Mouse (Mus musculus): ENCODE measurements around the gene Nop56. TPM values are rescaled to one million over a fixed set of nuclear protein-coding genes. Genes with fewer than 3 reads are reported as not detected.
A peak's percentile ranks its signal among the peaks of the same experiment; 100 is the strongest.

Gene Nop56
- polyA plus RNA-seq (2012): 6.1 and 6.4 TPM in 2 replicates

- TF ChIP-seq GATA1 (IDR thresholded peaks at IDR 0.05; ENCODE audit: low read length) (no peak), TAL1 (IDR thresholded peaks at IDR 0.05; ENCODE audit: low read length) (no peak)
- Histone ChIP-seq H3K4me3 (replicated peaks) (peak within 1 kb of the TSS; percentile 82), H3K36me3 (ENCODE audit: control insufficient read depth) (peaks cover 42% of the 10 kb centered on the region), H3K27me3 (ENCODE audit: control insufficient read depth) (no peaks in the 10 kb centered on the region), H3K4me1 (ENCODE audit: control insufficient read depth) (peaks cover 45% of the 10 kb centered on the region), H3K9me3 (ENCODE audit: control insufficient read depth, low read length) (no peaks in the 10 kb centered on the region)
Measured at GRCm38 (mm10) chr2:130274149-130274861, at the start of gene Nop56. Gene Nop56, plus strand, starts transcription at chr2:130274430.

- TF ChIP-seq TAL1 (IDR thresholded peaks at IDR 0.05; ENCODE audit: low read length): no peak
- no peak for TF ChIP-seq GATA1 (IDR thresholded peaks at IDR 0.05; ENCODE audit: low read length)
- H3K4me1 ChIP-seq (ENCODE audit: control insufficient read depth): peaks cover 21% of the 10 kb centered on the region
- H3K4me3 ChIP-seq (replicated peaks): no peak overlapping the region
Measured at GRCm38 (mm10) chr2:130246912-130247311, 27.3 kb upstream of the Nop56 start.

GRCm38 (mm10) chr2:130248226-130248625 is 26.0 kb upstream of the Nop56 start:
- Histone ChIP-seq H3K27me3 (ENCODE audit: control insufficient read depth) (no peaks in the 10 kb centered on the region), H3K9me3 (ENCODE audit: control insufficient read depth, low read length) (no peaks in the 10 kb centered on the region), H3K4me3 (replicated peaks) (no peak overlapping the region), H3K36me3 (ENCODE audit: control insufficient read depth) (peaks cover 10% of the 10 kb centered on the region), H3K4me1 (ENCODE audit: control insufficient read depth) (peaks cover 21% of the 10 kb centered on the region)
- no peak for TF ChIP-seq TAL1 (IDR thresholded peaks at IDR 0.05; ENCODE audit: low read length)
- TF ChIP-seq GATA1 (IDR thresholded peaks at IDR 0.05; ENCODE audit: low read length): no peak

More at GRCm38 (mm10) chr2:130246912-130247311, 27.3 kb upstream of the Nop56 start:
- Histone ChIP-seq H3K36me3 (ENCODE audit: control insufficient read depth) (peaks cover 10% of the 10 kb centered on the region), H3K27me3 (ENCODE audit: control insufficient read depth) (no peaks in the 10 kb centered on the region), H3K9me3 (ENCODE audit: control insufficient read depth, low read length) (no peaks in the 10 kb centered on the region)

GRCm38 (mm10) chr2:130256762-130257161 is 17.5 kb upstream of the Nop56 start:
- Histone ChIP-seq H3K4me1 (ENCODE audit: control insufficient read depth) (peaks cover 27% of the 10 kb centered on the region), H3K27me3 (ENCODE audit: control insufficient read depth) (no peaks in the 10 kb centered on the region), H3K36me3 (ENCODE audit: control insufficient read depth) (peaks cover 16% of the 10 kb centered on the region), H3K9me3 (ENCODE audit: control insufficient read depth, low read length) (no peaks in the 10 kb centered on the region), H3K4me3 (replicated peaks) (no peak overlapping the region)
- TF ChIP-seq TAL1 (IDR thresholded peaks at IDR 0.05; ENCODE audit: low read length) (no peak), GATA1 (IDR thresholded peaks at IDR 0.05; ENCODE audit: low read length) (no peak)

GRCm38 (mm10) chr2:130260822-130261221 is 13.4 kb upstream of the Nop56 start:
- H3K4me1 ChIP-seq (ENCODE audit: control insufficient read depth): peaks cover 68% of the 10 kb centered on the region
- peak overlapping the region; percentile 25 for H3K4me3 ChIP-seq (replicated peaks)

GRCm38 (mm10) chr2:130261914-130262313 is 12.3 kb upstream of the Nop56 start:
- no peaks in the 10 kb centered on the region for H3K9me3 ChIP-seq (ENCODE audit: control insufficient read depth, low read length)
- H3K36me3 ChIP-seq (ENCODE audit: control insufficient read depth): peaks cover 11% of the 10 kb centered on the region
- no peak for TF ChIP-seq GATA1 (IDR thresholded peaks at IDR 0.05; ENCODE audit: low read length)
- no peak for TF ChIP-seq TAL1 (IDR thresholded peaks at IDR 0.05; ENCODE audit: low read length)
- H3K4me1 ChIP-seq (ENCODE audit: control insufficient read depth): peaks cover 74% of the 10 kb centered on the region
- H3K4me3 ChIP-seq (replicated peaks): peak overlapping the region; percentile 36
- H3K27me3 ChIP-seq (ENCODE audit: control insufficient read depth): no peaks in the 10 kb centered on the region

More at GRCm38 (mm10) chr2:130260822-130261221, 13.4 kb upstream of the Nop56 start:
- TF ChIP-seq TAL1 (IDR thresholded peaks at IDR 0.05; ENCODE audit: low read length): no peak
- TF ChIP-seq GATA1 (IDR thresholded peaks at IDR 0.05; ENCODE audit: low read length): no peak
- Histone ChIP-seq H3K27me3 (ENCODE audit: control insufficient read depth) (no peaks in the 10 kb centered on the region), H3K36me3 (ENCODE audit: control insufficient read depth) (peaks cover 16% of the 10 kb centered on the region), H3K9me3 (ENCODE audit: control insufficient read depth, low read length) (no peaks in the 10 kb centered on the region)

GRCm38 (mm10) chr2:130262398-130262797 is 11.8 kb upstream of the Nop56 start:
- Histone ChIP-seq H3K4me3 (replicated peaks) (peak overlapping the region; percentile 36), H3K36me3 (ENCODE audit: control insufficient read depth) (peaks cover 10% of the 10 kb centered on the region), H3K4me1 (ENCODE audit: control insufficient read depth) (peaks cover 75% of the 10 kb centered on the region), H3K9me3 (ENCODE audit: control insufficient read depth, low read length) (no peaks in the 10 kb centered on the region), H3K27me3 (ENCODE audit: control insufficient read depth) (no peaks in the 10 kb centered on the region)
- peak; percentile 91 for TF ChIP-seq GATA1 (IDR thresholded peaks at IDR 0.05; ENCODE audit: low read length)
- TF ChIP-seq TAL1 (IDR thresholded peaks at IDR 0.05; ENCODE audit: low read length): peak; percentile 66

GRCm38 (mm10) chr2:130265520-130265919 is 8.7 kb upstream of the Nop56 start:
- peaks cover 2% of the 10 kb centered on the region; the same call in 1 of the 2 replicates for H3K36me3 ChIP-seq (ENCODE audit: control insufficient read depth)
- TF ChIP-seq TAL1 (IDR thresholded peaks at IDR 0.05; ENCODE audit: low read length) (peak; percentile 23; the same call in 1 of the 3 replicates), GATA1 (IDR thresholded peaks at IDR 0.05; ENCODE audit: low read length) (no peak; the same call in 1 of the 2 replicates)
- H3K4me1 ChIP-seq (ENCODE audit: control insufficient read depth): peaks cover 82% of the 10 kb centered on the region
- H3K9me3 ChIP-seq (ENCODE audit: control insufficient read depth, low read length): no peaks in the 10 kb centered on the region
- H3K4me3 ChIP-seq (replicated peaks): peak overlapping the region; percentile 61
- H3K27me3 ChIP-seq (ENCODE audit: control insufficient read depth): no peaks in the 10 kb centered on the region

GRCm38 (mm10) chr2:130268074-130268473 is 6.2 kb upstream of the Nop56 start:
- no peaks in the 10 kb centered on the region for H3K27me3 ChIP-seq (ENCODE audit: control insufficient read depth)

More at GRCm38 (mm10) chr2:130268074-130268473, 6.2 kb upstream of the Nop56 start:
- TF ChIP-seq GATA1 (IDR thresholded peaks at IDR 0.05; ENCODE audit: low read length): no peak
- no peak for TF ChIP-seq TAL1 (IDR thresholded peaks at IDR 0.05; ENCODE audit: low read length)
- Histone ChIP-seq H3K4me1 (ENCODE audit: control insufficient read depth) (peaks cover 63% of the 10 kb centered on the region), H3K9me3 (ENCODE audit: control insufficient read depth, low read length) (no peaks in the 10 kb centered on the region), H3K36me3 (ENCODE audit: control insufficient read depth) (no peaks in the 10 kb centered on the region), H3K4me3 (replicated peaks) (no peak overlapping the region)

All from erythroblast, embryonic 14.5 days (primary cell).